Mouse (Mus musculus): ENCODE measurements around the gene Fam53a. TPM values are rescaled to one million over a fixed set of nuclear protein-coding genes. Genes with fewer than 3 reads are reported as not detected.

The Fam53a gene
- polyA plus RNA-seq, 1 experiment from 2014 or later, result 55.7 TPM

DNA sequence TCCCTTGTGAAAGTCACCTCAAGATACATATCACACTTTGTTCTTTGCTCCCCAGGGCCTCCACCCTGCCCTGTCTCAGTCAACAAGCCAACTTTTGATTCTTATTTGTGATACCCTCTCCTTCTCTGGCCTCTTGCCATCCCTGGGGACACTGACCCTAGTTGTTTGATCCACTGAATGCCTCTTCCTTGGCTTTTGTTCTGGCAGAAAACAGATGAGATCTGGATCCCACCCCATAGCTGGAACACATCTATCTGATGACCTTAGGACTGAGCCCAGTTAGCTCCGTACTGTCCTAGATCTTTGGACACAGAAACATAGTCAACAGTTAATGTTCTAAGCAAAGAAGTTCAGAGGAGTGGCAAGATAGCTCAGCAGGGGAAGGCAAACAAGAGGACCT, 49.1 kb downstream of the Fam53a start:
- no peak overlapping the region for H3K4me2 ChIP-seq (ENCODE audit: low read length)
- H3K27ac ChIP-seq, result no peak overlapping the region
- no peaks in the 10 kb centered on the region for H3K27me3 ChIP-seq (ENCODE audit: insufficient read depth, low read length)
- no peaks in the 10 kb centered on the region for H3K36me3 ChIP-seq (ENCODE audit: insufficient read depth, low read length)
- DNase-seq (ENCODE audit: low spot score) (no peak), ATAC-seq (replicated peaks; ENCODE audit: low FRiP score, low read depth) (no peak)
- no peak overlapping the region for H3K9ac ChIP-seq (ENCODE audit: low read depth, low read length)
- H3K4me3 ChIP-seq (replicated peaks; ENCODE audit: low read depth, low read length), result no peak overlapping the region
- H3K4me1 ChIP-seq (replicated peaks; ENCODE audit: insufficient read depth, low read length), result no peaks in the 10 kb centered on the region
- TF ChIP-seq CTCF (IDR thresholded peaks at IDR 0.05; ENCODE audit: low read depth), result no peak
- H3K9me3 ChIP-seq (replicated peaks; ENCODE audit: low read length), result no peaks in the 10 kb centered on the region
- 76% methylated on average over 1 of the region's 1 CpGs for WGBS

DNA sequence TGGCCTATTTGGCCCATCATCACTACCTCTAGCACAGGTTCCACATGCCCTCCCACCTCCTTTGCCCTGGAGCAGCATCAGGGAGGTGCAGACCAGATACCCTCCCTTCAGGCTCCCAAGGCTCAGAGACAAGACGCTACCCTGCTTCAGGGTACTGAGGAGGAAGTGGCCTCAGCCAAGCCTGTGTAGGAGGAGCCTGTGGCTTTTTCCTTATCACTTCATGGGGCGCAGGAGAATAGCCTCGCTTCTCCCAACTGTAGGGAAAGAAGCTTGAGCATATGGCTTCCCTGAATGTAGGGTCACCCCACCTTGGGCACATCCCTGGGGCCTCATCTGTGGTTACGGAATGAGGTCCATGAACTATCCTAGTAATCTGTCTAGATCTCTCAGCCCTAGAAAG, 55.2 kb downstream of the Fam53a start:
- TF ChIP-seq CTCF (IDR thresholded peaks at IDR 0.05; ENCODE audit: low read depth), result no peak
- H3K4me2 ChIP-seq (ENCODE audit: low read length), result no peak overlapping the region
- H3K27me3 ChIP-seq (ENCODE audit: insufficient read depth, low read length), result no peaks in the 10 kb centered on the region
- H3K9ac ChIP-seq (ENCODE audit: low read depth, low read length), result no peak overlapping the region
- WGBS, result 73% methylated on average over 4 of the region's 4 CpGs
- no peak for ATAC-seq (replicated peaks; ENCODE audit: low FRiP score, low read depth)
- H3K9me3 ChIP-seq (replicated peaks; ENCODE audit: low read length), result no peaks in the 10 kb centered on the region
- H3K27ac ChIP-seq, result no peak overlapping the region
- no peak for DNase-seq (ENCODE audit: low spot score)
- no peaks in the 10 kb centered on the region for H3K4me1 ChIP-seq (replicated peaks; ENCODE audit: insufficient read depth, low read length)
- H3K4me3 ChIP-seq (replicated peaks; ENCODE audit: low read depth, low read length), result no peak overlapping the region
- no peaks in the 10 kb centered on the region for H3K36me3 ChIP-seq (ENCODE audit: insufficient read depth, low read length)

DNA sequence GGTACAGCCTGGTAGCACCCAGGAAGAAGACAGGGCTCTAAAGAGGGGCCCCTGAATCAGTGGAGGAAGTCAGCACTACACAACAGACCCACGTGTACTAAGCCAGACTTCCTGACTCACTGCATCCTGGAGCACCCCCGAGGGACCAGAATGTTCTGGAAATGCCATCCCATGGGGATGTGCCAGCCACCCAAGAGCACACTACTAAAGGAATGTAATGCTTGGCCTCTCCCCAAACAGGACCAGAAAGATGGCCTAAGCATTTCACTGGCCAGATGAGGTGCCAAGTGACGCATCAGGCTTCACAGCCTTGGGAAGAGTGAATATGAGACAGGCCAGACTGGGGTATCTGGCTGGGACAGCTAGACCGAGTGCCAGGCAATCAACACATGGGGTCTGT, 63.5 kb downstream of the Fam53a start:
- ATAC-seq (replicated peaks; ENCODE audit: low FRiP score, low read depth) (no peak), DNase-seq (ENCODE audit: low spot score) (no peak)
- Histone ChIP-seq H3K4me1 (replicated peaks; ENCODE audit: insufficient read depth, low read length) (no peaks in the 10 kb centered on the region), H3K9me3 (replicated peaks; ENCODE audit: low read length) (no peaks in the 10 kb centered on the region), H3K4me2 (ENCODE audit: low read length) (no peak overlapping the region), H3K4me3 (replicated peaks; ENCODE audit: low read depth, low read length) (no peak overlapping the region), H3K27ac (no peak overlapping the region), H3K27me3 (ENCODE audit: insufficient read depth, low read length) (no peaks in the 10 kb centered on the region), H3K9ac (ENCODE audit: low read depth, low read length) (no peak overlapping the region), H3K36me3 (ENCODE audit: insufficient read depth, low read length) (no peaks in the 10 kb centered on the region)
- 76% methylated on average over 4 of the region's 4 CpGs for WGBS
- no peak for TF ChIP-seq CTCF (IDR thresholded peaks at IDR 0.05; ENCODE audit: low read depth)

DNA sequence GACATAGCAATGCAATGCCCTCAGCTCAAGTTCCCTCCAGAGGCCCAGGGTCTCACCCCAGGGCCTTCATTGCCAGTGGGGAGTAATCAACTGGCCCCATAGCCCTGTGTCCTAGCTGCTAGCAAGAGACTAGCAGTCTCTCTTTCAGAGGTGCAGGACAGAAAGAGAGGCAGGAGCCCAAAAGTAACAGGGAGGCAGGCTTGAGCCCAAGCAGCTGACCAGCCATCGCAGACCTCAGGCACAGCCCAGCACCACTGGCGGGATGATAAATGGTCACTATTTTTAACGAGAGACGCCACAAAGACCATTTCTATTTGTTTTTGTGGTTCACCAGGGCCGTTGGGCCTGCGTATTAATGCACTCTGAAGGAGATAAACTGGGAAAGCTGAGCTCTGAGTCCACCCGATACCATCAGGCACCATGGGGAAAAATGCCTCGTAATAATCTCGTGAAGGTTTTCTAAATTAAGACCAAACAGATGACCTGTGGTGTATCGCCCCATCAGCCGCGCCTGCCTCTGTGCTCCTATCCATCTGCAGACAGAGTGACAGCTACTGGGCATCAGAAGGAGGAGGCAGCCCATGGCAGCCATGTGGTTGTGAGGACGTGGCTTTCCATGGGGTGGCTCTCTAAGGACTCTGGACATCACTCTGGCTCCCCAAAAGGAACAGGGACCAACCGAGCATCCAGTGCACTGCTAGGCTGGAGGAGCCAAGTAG, 73.0 kb downstream of the Fam53a start:
- Histone ChIP-seq H3K4me3 (replicated peaks; ENCODE audit: low read depth, low read length) (no peak overlapping the region), H3K9ac (ENCODE audit: low read depth, low read length) (no peak overlapping the region), H3K27ac (no peak overlapping the region), H3K36me3 (ENCODE audit: insufficient read depth, low read length) (no peaks in the 10 kb centered on the region), H3K27me3 (ENCODE audit: insufficient read depth, low read length) (no peaks in the 10 kb centered on the region), H3K4me1 (replicated peaks; ENCODE audit: insufficient read depth, low read length) (no peaks in the 10 kb centered on the region), H3K4me2 (ENCODE audit: low read length) (no peak overlapping the region), H3K9me3 (replicated peaks; ENCODE audit: low read length) (no peaks in the 10 kb centered on the region)
- no peak for TF ChIP-seq CTCF (IDR thresholded peaks at IDR 0.05; ENCODE audit: low read depth)
- DNase-seq (ENCODE audit: low spot score), result no peak
- no peak for ATAC-seq (replicated peaks; ENCODE audit: low FRiP score, low read depth)
- WGBS, result 41% methylated on average over 14 of the region's 14 CpGs

Other genes starting within 250 kb of the Fam53a start
- not detected in 2 replicates for gene Nkx1-1, start 195.7 kb downstream of the Fam53a start, polyA plus RNA-seq (2015; fragmentation: Nextera tagmentation; extraction: Ambion mirVana)
- 0.64 and 0.68 TPM in 2 replicates for gene Gm9903, start 290 bp upstream of the Fam53a start, polyA plus RNA-seq (2015; fragmentation: Nextera tagmentation; extraction: Ambion mirVana)
- gene Slbp, start 22.9 kb upstream of the Fam53a start, polyA plus RNA-seq (2015; fragmentation: Nextera tagmentation; extraction: Ambion mirVana), result 146 and 172 TPM in 2 replicates
- 74.3 and 84.9 TPM in 2 replicates for gene Tacc3, start 28.5 kb upstream of the Fam53a start, polyA plus RNA-seq (2015; fragmentation: Nextera tagmentation; extraction: Ambion mirVana)
- 26.4 and 29.5 TPM in 2 replicates for gene Tmem129, start 28.8 kb upstream of the Fam53a start, polyA plus RNA-seq (2015; fragmentation: Nextera tagmentation; extraction: Ambion mirVana)
- 14.4 and 15.0 TPM in 2 replicates for gene Fgfr3, start 92.0 kb upstream of the Fam53a start, polyA plus RNA-seq (2015; fragmentation: Nextera tagmentation; extraction: Ambion mirVana)
- 53.4 and 58.3 TPM in 2 replicates for gene Letm1, start 153.2 kb upstream of the Fam53a start, polyA plus RNA-seq (2015; fragmentation: Nextera tagmentation; extraction: Ambion mirVana)
- 21.0 and 25.8 TPM in 2 replicates for gene Nsd2, start 191.1 kb upstream of the Fam53a start, polyA plus RNA-seq (2015; fragmentation: Nextera tagmentation; extraction: Ambion mirVana)

Data from kidney, postnatal 0 days (tissue).